Mouse (Mus musculus) thymus, postnatal 14 days (tissue): Measurements from ENCODE around the gene Smim26.

Experiments used
- DNase-seq: peaks from one replicate; pipeline ENCODE4 v3.0.0; 2021

Smim26 gene

DNA sequence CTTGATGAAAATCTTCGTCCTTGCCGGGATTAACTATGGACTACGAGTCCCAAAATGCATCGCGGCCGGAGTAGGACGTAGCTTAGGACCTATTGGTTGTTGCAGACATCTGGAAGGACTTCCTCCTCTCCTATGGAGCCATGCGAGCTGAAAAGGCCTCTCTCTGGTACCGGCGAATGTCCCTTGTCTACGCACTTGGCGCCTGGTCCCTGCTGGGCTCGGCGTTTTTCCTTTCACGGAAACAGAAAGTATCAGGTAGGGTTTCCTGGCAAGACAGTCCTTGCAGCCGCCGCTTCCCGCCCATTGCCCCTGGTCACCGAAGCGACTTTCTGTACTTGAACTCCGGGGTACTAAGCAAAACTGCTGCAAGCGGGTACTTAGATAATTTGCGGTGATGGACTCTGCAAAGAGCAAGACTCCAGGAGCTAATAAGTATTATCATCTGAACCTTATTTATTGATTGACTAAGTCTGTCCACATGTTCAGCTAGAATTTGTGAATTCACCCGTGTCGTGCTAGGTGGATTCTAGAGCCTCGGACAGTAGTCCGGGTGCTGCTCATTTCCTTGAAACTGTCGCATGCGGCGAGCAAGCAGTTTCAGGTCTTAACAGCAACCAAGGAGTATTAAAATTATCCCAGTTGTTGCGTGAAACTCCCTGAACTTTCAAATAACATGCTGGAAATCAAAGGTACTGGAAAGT, at the start of gene Smim26:
Gene Smim26, plus strand, starts transcription at position 104 of the 701 bp plus-strand sequence.
- DNase-seq, result peak; percentile 79

DNA sequence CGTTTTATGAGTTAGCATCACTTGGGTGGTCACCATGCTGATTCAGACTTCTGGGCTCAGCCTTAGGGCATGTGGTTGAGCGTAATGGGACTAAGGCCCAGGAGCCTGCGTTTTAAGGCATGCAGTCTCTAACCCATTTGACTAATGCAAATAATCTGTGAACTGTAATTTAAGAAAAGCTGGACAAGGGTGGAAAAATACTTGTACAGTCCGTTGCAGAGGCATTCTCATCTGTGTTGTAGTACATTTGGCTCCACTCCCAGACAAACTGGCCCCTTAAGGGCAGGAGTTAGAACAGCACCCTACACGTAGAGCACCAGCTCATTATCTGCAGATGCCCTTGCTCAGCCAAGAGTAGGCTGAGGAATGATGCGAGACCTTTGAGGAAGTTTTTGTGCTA, 49.2 kb upstream of the Smim26 start:
- no peak for DNase-seq

DNA sequence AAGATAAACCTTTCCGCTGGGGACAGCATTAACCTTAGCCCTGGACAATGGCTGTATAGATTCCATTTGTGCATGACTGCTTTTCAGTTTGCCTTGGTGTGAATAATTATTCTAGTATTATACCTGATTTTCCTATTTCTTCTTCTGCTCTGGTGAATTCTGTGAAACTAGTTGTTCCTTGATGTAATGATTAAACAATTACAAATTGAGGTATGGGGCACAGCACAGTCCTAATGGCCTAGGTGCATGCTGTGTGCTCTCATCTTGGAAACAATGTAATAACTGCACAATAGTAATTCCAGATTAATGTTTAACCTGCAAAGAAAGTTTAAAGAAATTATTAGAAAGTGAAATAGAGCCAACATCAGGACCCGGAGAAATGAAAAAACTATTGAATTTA, 48.8 kb upstream of the Smim26 start:
- no peak for DNase-seq

DNA sequence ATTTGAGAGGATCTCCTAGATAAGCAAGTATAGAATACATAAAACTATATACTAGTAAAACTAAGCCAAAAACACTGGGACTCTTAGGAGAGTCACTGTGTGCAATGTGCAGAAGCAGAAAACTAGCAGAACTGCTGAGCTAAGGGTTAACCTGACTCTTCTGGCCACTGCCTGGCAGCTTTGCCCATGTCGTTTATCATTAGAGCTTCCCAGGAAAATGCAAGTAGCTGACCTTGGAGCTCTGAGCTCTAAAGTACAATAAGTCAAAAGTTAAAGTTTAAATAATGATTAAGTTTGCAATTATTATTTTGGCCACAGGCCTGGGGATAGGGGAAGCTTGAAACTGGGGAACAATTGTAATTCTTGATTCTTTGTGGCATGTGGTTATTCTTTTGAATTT, 48.4 kb upstream of the Smim26 start:
- no peak for DNase-seq

DNA sequence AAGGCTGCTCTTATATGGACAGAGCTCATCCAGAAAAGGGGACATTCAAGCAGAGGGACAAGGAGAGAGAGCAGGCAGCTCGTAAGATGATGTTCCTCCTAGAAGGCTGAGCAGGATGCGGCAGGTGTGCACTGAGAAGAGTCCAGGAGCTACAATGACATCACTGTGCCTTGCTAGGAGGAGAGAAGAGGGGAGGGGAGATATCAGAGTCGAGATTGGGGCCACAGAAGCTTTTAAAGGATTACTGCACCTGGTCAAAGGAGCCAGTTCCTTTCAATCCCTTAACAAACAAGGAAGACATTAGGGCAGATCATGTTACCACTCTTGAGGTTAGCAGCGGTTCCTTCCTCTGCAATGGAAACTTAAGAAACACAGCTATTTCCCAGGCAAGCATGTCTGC, 46.3 kb upstream of the Smim26 start:
- no peak for DNase-seq

DNA sequence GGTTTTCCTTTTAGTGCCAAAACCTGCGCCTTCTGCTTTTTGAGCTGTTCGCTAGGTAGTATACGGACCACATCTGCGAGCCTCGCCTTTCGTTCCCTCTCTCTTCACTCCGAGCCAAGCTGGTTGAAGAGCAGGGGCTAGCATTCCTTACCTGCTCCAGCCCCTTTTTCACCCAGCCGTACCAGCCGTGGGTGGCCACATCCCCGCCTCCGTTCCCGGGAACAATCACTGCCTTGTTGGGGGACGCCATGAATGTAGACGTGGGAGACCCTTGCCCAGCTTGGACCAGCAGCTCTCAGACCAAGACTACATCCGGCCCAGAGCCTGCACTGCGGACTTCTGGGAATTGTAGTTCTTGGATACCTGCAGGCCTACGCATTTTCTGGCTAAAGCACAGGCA, 43.3 kb upstream of the Smim26 start, which contains the start of gene Rbbp9:
Gene Rbbp9, minus strand, starts transcription at position 341 of the 400 bp plus-strand sequence.
- peak; percentile 58 for DNase-seq

DNA sequence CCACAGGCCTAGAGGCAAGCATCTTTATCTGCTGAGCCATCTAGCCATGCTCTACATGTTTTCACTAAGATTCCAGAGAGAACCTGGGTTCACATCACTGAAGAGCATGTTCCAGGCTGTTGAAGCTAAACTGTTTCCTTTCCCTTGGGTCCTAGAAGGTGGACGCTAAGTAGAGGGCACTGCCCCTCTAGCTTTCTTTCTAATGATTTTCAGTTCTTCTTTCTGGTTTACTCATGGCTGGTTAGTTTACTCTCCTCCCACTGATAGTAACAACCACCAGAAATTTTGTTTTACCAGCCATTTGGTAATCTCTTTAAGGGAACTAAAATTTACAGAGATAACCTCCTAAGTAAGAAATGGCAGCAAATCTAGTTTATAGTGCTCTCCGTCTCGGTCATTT, 39.9 kb upstream of the Smim26 start:
- DNase-seq, result no peak

DNA sequence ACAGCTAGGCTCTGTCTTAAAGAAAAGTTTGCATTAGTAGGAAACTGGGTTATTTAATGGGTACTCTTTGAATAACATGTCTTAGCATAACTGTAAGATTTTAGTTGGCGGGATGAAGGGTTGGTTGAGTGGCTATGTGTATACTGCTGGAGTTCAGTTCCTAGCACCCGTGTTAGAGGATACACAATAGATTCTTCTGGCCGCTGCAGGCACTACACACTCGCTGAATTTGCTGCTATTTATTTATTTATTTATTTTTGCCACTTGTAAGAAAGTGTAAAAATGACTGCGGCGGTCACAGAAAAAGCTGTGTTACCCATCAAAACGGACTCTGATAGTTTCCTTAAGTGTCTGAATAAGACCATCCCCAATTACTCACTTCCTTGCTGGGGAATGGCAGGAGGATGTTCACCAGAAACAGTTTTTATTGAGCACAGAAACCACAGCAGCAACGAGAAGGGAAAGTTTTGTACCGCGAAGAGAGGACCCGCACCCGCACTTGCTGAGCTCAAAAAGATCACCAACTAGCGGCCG, 38.5 kb upstream of the Smim26 start:
- peak; percentile 4 for DNase-seq

DNA sequence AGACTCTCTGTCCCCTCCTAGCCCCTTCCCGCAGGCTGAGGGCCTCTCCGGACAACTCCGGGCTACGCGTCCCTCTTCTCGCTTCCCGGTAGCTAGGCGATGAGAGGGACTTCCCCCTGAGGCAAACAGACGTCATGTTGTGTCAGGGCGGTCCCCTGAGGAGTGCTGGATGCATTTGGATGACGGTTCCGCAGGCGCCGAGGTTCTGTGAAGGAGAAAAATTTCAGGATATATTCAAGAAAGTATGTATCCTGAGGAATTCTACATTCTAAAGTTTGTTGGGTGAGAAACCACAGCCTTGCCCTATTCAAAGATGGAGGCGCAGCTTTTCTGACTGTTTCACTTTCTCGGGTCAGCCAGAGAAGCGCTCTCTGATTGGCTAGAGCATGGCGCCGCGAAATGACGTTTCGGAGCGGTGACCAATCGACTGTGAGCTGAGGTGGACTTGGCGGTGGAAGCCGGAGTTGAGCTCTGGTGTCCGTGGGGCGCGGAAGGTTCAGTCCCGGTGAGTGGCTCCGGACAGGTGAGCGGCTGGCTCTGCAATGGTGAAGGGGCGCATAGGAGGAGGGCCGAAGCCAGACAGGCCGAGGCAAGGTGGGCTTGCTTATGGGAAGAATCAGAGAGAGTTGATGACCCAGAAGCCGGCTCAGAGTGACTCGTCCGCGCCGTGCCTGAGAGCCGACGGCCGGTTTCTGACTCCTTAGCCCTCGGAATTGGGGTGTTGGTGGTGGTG, 37.9 kb upstream of the Smim26 start, which contains the start of gene Sec23b:
Gene Sec23b, plus strand, starts transcription at position 410 of the 733 bp plus-strand sequence.
- DNase-seq, result peak; percentile 95

DNA sequence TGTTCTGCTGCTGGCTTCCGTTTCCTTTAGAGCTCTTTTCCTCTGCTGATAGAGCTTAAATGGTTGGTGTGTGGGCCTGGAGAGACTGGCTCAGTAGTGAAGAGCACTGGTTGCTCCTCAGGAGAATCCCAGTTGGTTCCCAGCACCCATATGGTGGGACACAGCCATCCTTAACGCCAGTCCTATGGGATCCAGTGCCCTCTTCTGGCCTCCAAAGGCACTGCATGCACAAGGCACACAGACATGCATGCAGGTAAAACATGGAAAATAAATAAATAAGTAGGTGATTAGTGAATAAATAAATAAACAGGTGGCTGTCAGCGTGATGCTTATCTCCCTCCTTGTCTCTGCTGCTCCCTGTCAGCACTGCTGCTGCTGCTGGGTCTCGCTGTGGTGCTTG, 5.1 kb upstream of the Smim26 start:
- DNase-seq, result peak; percentile 18

DNA sequence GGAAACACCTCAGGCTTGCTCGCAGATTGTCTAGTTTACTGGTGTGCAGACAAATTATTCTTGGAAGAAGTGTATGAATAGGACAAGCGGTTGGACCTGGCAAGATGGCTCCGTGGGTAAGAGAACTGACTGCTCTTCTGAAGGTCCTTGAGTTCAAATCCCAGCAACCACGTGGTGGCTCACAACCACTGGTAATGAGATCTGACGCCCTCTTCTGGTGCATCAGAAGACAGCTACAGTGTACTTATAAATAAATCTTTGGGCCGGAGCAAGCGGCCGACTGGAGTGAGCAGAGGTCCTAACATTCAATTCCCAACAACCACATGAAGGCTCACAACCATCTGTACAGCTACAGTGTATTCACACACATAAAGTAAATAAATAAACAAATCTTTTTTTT, 818 bp upstream of the Smim26 start:
- peak; percentile 7 for DNase-seq

DNA sequence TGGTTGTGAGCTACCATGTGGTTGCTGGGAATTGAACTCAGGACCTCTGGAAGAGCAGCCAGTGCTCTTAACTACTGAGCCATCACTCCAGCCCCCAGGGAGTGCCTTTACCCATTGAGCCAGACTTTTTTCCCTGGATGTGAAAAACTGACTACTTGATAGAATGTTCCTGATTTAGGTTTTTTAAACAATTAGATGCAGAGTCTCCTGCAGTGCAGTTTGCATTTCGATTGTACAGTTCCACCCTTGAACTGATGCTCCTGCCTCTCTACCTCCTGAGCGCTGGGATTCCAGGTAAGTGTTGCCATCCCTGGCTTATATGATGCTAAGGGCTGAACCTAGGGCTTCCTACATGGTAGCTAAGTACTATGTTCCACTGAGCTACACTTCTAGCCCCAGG, 4.2 kb downstream of the Smim26 start:
- no peak for DNase-seq

DNA sequence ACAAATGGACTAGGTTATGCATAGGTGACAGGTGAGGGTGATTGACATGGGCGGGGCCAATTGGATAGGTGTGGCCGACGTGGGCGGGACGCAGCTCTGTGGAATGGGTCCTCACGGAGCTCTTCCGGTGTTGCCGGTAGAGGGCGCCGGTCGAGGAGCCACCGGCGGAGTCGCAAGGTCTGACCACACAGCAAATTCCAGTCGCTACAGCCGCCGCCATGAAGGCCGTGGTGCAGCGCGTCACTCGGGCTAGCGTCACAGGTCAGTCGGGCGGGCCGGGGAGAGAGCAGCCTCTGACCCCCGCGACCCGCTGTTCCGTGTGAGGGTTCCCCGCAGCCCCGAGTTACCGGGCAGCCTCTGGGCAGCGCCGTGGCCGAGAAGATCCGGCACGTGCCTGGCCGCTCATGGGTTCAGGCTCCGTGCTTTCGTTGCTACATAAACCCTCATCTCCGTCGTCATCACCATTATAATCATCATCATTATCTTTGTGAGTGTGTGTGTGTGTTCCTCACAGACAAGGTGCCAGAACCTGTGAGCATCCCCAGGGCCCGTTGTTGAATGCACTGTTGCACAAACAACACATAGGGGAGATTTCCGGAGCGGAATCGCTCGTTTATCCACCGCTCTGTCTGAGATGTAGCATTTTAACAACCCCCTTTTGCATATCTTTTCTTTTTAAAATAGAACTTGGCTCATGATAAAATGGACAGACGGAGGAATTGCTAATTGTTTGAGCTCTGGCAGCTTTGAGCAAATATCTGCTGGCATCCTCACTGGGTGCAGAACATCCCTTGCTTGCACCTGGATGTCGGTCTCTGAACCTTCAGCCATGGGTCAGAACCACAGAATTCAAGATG, 6.2 kb downstream of the Smim26 start, which contains the start of gene Dtd1:
Gene Dtd1, plus strand, starts transcription at position 67 of the 857 bp plus-strand sequence.
- DNase-seq, result peak; percentile 87

DNA sequence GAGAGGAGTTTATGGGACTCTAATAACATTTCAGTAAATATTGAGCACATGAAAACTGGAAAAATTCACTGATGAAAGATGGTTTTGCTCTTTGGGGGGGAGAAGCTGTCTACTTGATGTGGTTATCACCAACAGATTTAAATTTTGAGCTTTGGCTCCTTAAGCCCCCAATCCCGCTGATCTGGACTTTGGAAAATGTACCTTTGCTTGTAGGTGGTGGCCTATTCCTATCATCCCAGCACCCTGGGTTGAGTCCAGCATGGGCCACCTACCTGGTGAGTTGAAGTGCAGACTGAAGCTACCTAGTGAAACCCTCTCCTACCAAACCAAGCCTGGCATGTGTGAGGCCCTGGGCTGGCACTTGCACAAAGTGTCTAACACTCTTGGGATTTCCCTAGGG, 7.7 kb downstream of the Smim26 start:
- no peak for DNase-seq

DNA sequence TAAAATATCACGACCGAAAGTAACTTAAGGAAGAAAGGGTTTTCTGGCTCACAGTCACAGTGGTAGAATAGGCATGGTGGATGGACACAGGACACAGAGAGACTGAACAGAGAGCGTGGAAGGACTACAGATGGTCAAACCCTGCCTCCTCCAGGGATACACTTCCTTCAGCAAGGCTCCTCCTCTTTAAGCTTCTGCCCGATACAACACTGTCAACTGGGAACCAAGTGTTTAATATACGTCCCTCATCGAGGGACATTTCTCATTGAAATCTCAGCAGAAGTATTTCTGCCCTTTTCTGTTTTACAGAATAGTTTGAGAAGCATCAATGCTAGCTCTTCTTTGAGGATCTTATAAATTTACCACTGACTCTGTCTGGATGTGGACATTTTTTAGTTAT, 20.1 kb downstream of the Smim26 start:
- no peak for DNase-seq

DNA sequence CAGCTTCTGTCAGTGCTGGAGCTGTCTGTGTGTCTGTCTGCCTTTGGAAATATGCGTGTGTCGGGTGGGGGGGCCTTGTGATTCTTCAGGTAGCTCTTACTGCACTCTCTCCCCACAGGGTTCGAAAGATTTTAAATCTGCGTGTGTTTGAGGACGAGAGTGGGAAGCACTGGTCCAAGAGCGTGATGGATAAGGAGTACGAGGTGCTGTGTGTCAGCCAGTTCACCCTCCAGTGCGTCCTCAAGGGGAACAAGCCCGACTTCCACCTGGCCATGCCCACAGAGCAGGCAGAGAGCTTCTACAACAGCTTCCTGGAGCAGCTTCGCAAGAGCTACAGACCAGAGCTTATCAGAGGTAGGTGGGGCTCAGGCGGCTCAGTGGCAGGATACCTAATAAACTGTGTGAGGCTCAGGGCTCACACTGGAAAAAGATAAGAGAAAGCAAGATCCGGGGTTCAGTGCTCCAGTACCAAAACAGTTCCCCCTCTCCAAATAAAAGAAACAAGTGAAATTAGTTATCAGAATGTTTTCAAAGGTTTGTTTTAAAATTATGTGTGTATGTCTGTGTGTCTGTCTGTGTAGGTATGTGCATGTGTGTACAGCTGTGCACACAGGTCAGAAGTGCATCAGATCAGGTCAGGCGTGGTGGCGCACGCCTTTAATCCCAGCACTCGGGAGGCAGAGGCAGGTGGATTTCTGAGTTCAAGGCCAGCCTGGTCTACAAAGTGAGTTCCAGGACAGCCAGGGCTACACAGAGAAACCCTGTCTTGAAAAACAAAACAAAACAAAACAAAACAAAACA, 23.4 kb downstream of the Smim26 start:
- DNase-seq, result no peak

DNA sequence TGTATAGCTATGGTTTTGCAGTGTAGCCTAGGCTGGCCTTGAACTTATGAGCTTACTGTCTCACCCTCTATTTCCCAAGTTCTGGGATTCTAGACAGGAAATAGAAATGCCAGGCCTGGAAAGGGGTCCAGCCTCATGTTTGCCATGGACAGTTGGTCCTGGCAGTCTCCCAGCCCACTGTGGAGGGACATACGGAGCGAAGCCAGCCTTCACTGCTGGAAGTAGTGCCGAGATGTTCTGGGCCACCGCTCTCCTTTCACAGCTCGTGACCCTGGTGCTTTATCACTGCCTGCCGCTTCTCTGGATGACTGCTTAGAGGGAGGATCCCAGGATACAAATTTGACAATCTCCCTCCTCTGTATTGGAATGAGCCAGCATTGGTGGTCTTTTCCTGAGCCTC, 27.6 kb downstream of the Smim26 start:
- DNase-seq, result no peak

DNA sequence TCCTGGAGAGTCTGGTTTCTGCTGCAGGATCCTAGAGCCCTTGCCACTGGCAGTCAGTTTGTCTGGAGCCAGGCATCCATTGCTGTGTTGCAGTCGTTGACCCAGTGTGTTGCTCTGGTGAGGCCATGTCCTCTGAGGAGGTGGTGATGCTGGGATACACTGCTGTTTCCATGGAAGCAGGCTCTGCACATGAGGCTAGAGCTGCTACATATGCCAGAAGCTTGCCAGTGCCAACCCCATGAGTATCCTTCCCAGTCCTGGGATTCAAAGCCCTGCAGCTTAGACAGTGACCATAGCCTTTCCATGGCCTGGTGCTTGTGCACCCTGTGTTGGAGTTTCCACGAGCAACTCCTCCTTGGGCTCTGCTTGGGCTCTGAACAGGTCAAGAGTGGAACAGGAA, 39.7 kb downstream of the Smim26 start:
- DNase-seq, result no peak

DNA sequence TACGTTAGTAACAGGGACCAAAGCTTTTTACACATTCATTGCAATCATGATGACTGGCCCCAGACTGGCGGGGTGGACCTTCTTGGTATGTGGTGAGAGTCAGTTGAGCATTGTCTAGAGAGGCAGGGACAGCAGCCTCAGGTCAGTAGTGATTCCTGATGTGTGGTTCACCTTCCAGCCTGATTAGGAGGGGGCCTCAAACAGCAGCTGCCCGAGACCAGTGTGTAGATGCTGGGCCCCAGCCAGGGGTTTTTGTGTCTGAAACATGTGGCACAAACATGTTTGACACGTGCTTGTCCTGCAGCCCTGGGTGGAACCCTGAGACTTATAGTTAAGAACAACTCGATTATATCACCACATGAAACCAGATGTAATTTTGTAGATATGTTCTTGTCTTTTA, 40.4 kb downstream of the Smim26 start:
- DNase-seq, result no peak

DNA sequence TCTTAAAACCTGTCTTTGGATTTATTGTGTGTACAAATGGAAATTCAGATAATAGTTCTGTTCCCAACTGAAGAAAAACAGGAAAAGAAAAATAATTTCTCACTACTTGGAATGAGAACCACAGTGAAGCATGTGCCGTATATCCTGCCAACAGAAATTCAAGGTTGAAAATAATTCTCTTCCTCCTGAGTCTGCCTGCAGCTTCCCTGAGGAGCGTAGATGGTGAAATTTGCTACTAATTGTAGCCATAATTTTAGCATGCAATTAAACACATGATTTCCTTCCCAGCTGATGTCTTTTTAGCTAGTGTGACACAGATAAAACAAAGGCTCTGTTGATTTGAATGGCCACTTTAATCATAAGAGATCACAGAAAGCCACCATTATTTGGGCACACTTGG, 40.9 kb downstream of the Smim26 start:
- no peak for DNase-seq

DNA sequence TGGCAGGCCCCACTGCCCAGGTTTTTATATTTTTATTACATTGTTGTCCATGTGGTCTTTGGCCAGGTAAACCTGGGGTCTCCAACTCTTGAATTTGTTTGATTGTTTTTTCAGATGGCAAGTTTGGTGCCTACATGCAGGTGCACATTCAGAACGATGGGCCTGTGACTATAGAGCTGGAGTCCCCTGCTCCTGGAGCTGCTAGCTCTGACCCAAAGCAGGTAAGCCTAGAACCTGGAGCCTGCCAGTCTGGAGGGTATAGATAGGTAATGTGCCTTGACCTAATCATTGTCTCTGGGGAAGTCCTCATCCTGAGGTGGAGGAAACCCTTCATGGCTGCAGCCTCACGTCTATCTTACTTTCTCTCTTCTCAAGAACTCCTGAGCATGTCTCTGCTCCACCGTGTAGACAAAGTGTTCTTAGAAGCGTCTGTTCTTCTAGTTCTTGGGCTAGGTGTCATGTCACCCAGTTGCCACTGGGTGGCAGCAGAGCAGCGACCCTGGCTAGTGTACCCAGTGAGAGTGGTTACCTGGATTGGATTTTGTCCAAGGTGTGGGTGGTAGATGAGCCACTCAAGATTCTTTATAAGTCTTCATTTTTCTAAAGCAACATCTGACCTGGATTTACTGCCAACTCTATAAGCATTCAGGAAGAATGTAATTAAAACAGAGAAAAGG, 41.9 kb downstream of the Smim26 start:
- DNase-seq, result peak; percentile 52

DNA sequence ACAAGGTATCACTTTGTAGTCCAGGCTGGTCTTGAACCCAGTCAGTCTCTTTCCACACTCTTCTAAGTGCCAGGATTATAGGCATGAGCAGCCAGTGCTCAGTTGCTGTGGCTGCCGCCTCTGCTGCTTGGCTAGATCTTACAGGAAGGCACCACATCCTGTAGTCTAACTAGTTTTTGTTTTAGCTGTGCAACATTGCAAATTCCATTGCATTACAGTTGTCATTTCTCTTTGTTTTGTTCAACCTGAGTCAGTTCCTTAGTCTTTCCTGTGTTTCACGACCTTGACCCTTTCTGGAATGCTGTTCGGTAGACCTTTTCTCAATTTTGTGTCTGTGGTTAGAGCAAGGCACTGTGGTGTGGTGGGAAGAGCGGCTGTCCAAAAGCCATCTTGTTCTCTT, 43.4 kb downstream of the Smim26 start:
- no peak for DNase-seq
